Mouse (Mus musculus) heart, embryonic 14.5 days (tissue): Measurements from ENCODE around the gene Cmtm7. TPM values are rescaled to one million over a fixed set of nuclear protein-coding genes. Genes with fewer than 3 reads are reported as not detected.
A peak's percentile ranks its signal among the peaks of the same experiment; 100 is the strongest.

Experiments used
- ATAC-seq: fragments of 200-750 bp; cut with Nextera tagmentation; 2 replicates; pipeline ENCODE4 v1.8.0; 2017; ENCODE audit warnings: low read depth, moderate TSS enrichment; ENCODE audit not compliant: insufficient number of reproducible peaks, insufficient read depth, low FRiP score
- H3K27ac ChIP-seq, 2 experiments: fragments of 200-500 bp in 1 of 2; fragments of 300-500 bp in 1 of 2; sonication (generic) in 1 of 2; replicated peaks in 1 of 2; 2 replicates each; pipeline ENCODE4 v1.5.1; 2012 to 2014; ENCODE audit warnings: low read depth in 2 of 2, low read length in 2 of 2, control low read depth in 1 of 2, mild to moderate bottlenecking in 1 of 2, mixed read lengths in 1 of 2; ENCODE audit not compliant: control insufficient read depth in 1 of 2, insufficient read depth in 1 of 2
- H3K27me3 ChIP-seq: fragments of 300-500 bp; sonication (generic); 2 replicates; pipeline ENCODE4 v1.6.1; 2014; ENCODE audit warnings: mild to moderate bottlenecking, low read length, control low read depth; ENCODE audit not compliant: control insufficient read depth, insufficient read depth
- H3K36me3 ChIP-seq: fragments of 300-500 bp; sonication (generic); 2 replicates; pipeline ENCODE4 v1.6.1; 2014; ENCODE audit warnings: mild to moderate bottlenecking, control low read depth, low read length, mixed read lengths; ENCODE audit not compliant: control insufficient read depth, insufficient read depth
- H3K4me1 ChIP-seq, 2 experiments: fragments of 200-500 bp in 1 of 2; fragments of 300-500 bp in 1 of 2; sonication (generic) in 1 of 2; 2 replicates each; pipeline ENCODE4 v1.6.1; 2012 to 2014; ENCODE audit warnings: low read length in 2 of 2, control low read depth in 1 of 2, mixed read lengths in 1 of 2; ENCODE audit not compliant: control insufficient read depth in 2 of 2, insufficient read depth in 2 of 2
- H3K4me2 ChIP-seq: fragments of 300-500 bp; sonication (generic); 2 replicates; pipeline ENCODE4 v1.6.1; 2014; ENCODE audit warnings: mild to moderate bottlenecking, low read length
- H3K4me3 ChIP-seq, 2 experiments: fragments of 200-500 bp in 1 of 2; fragments of 300-500 bp in 1 of 2; sonication (generic) in 1 of 2; 2 replicates each; pipeline ENCODE4 v1.5.1; 2012 to 2014; ENCODE audit warnings: low read length in 2 of 2, mild to moderate bottlenecking in 2 of 2, control low read depth in 1 of 2, low read depth in 1 of 2, moderate library complexity in 1 of 2; ENCODE audit not compliant: control insufficient read depth in 1 of 2, insufficient read depth in 1 of 2
- H3K9ac ChIP-seq: fragments of 300-500 bp; sonication (generic); 2 replicates; pipeline ENCODE4 v1.6.1; 2014; ENCODE audit warnings: mild to moderate bottlenecking, low read length
- H3K9me3 ChIP-seq: fragments of 300-500 bp; sonication (generic); 2 replicates; pipeline ENCODE4 v1.6.1; 2016; ENCODE audit warnings: low read length, control low read depth; ENCODE audit not compliant: control insufficient read depth
- WGBS: fragments of 180-500 bp; shearing (Covaris S2); extraction: QIAGEN DNeasy Blood & Tissue Kit; methylation state at CpG from one replicate; pipeline ENCODE4 v1.1.7; 2014; 5-methylcytosine and 5-hydroxymethylcytosine counted together
- polyA plus RNA-seq: library from polyadenylated mRNA; unstranded; fragments of >200 nt; fragmentation: Nextera tagmentation; extraction: Ambion mirVana; gene quantifications from 2 replicates; pipeline ENCODE4 v1.2.1, GENCODE M21; 2014

Cmtm7 gene
- polyA plus RNA-seq, 1 experiment from 2014 or later = 122 TPM

- H3K4me1 ChIP-seq = no peaks in the 10 kb centered on the region; a peak in 1 of 4 replicates
- peaks cover 59% of the 10 kb centered on the region for H3K36me3 ChIP-seq
- no peaks in the 10 kb centered on the region for H3K27me3 ChIP-seq
- no peak for ATAC-seq
- no peak overlapping the region for H3K27ac ChIP-seq
- 68% methylated on average over 11 of the region's 11 CpGs for WGBS
- H3K4me3 ChIP-seq = no peak overlapping the region
- no peak overlapping the region for H3K9ac ChIP-seq
- no peaks in the 10 kb centered on the region for H3K9me3 ChIP-seq
- no peak overlapping the region for H3K4me2 ChIP-seq
These were observed 19.8 kb downstream of the Cmtm7 start for GRCm38 (mm10) chr9:114761848-114762247.

- no peak overlapping the region for H3K9ac ChIP-seq
- no peak overlapping the region for H3K4me3 ChIP-seq
- no peak overlapping the region for H3K4me2 ChIP-seq
- no peak overlapping the region for H3K27ac ChIP-seq
- WGBS = 84% methylated on average over 5 of the region's 5 CpGs
- H3K9me3 ChIP-seq = no peaks in the 10 kb centered on the region
- no peaks in the 10 kb centered on the region for H3K4me1 ChIP-seq
- ATAC-seq = no peak
- H3K36me3 ChIP-seq = peaks cover 68% of the 10 kb centered on the region
- no peaks in the 10 kb centered on the region for H3K27me3 ChIP-seq
These were observed 21.3 kb downstream of the Cmtm7 start for GRCm38 (mm10) chr9:114760353-114760752.

GRCm38 (mm10) chr9:114759886-114760285 lies 21.8 kb downstream of the Cmtm7 start:
- WGBS = 90% methylated on average over 4 of the region's 4 CpGs
- no peak overlapping the region for H3K9ac ChIP-seq
- H3K36me3 ChIP-seq = peaks cover 73% of the 10 kb centered on the region
- H3K4me1 ChIP-seq = no peaks in the 10 kb centered on the region
- no peak overlapping the region for H3K27ac ChIP-seq
- no peak for ATAC-seq
- H3K27me3 ChIP-seq = no peaks in the 10 kb centered on the region
- no peaks in the 10 kb centered on the region for H3K9me3 ChIP-seq
- H3K4me3 ChIP-seq = no peak overlapping the region
- H3K4me2 ChIP-seq = no peak overlapping the region

- Histone ChIP-seq H3K27ac (no peak overlapping the region), H3K4me2 (no peak overlapping the region), H3K9ac (no peak overlapping the region), H3K9me3 (no peaks in the 10 kb centered on the region), H3K36me3 (peaks cover 75% of the 10 kb centered on the region), H3K27me3 (no peaks in the 10 kb centered on the region), H3K4me1 (no peaks in the 10 kb centered on the region), H3K4me3 (no peak overlapping the region)
- no peak for ATAC-seq
- 79% methylated on average over 5 of the region's 5 CpGs for WGBS
These were observed 22.9 kb downstream of the Cmtm7 start for GRCm38 (mm10) chr9:114758801-114759200.

- Histone ChIP-seq H3K27ac (no peak overlapping the region), H3K9ac (no peak overlapping the region), H3K27me3 (no peaks in the 10 kb centered on the region), H3K4me2 (no peak overlapping the region), H3K4me1 (peaks cover under 1 to 2% of the 10 kb centered on the region in 2 experiments; a peak in 3 of 4 replicates), H3K9me3 (no peaks in the 10 kb centered on the region), H3K4me3 (no peak overlapping the region), H3K36me3 (peaks cover 75% of the 10 kb centered on the region)
- WGBS = 76% methylated on average over 7 of the region's 7 CpGs
- ATAC-seq = no peak
These were observed 23.4 kb downstream of the Cmtm7 start for GRCm38 (mm10) chr9:114758272-114758671.

GRCm38 (mm10) chr9:114752863-114753484 lies 28.7 kb downstream of the Cmtm7 start:
- Histone ChIP-seq H3K27ac (peak overlapping the region; percentile 14 to 67; a peak in 2 of 4 replicates), H3K4me3 (peak overlapping the region; percentile 61 to 65), H3K9me3 (no peaks in the 10 kb centered on the region), H3K36me3 (peaks cover 52% of the 10 kb centered on the region), H3K4me1 (peaks cover 2 to 5% of the 10 kb centered on the region in 2 experiments; a peak in 3 of 4 replicates), H3K4me2 (peak overlapping the region; percentile 94), H3K9ac (peak overlapping the region; percentile 80), H3K27me3 (no peaks in the 10 kb centered on the region)
- WGBS = 7% methylated on average over 36 of the region's 36 CpGs
- ATAC-seq = peak; percentile 82

GRCm38 (mm10) chr9:114752311-114752710 lies 29.3 kb downstream of the Cmtm7 start:
- H3K4me3 ChIP-seq = no peak overlapping the region
- no peak for ATAC-seq
- 62% methylated on average over 9 of the region's 9 CpGs for WGBS
- peaks cover 2 to 5% of the 10 kb centered on the region in 2 experiments; a peak in 3 of 4 replicates for H3K4me1 ChIP-seq
- peaks cover 56% of the 10 kb centered on the region for H3K36me3 ChIP-seq
- H3K27ac ChIP-seq = no peak overlapping the region
- H3K9me3 ChIP-seq = no peaks in the 10 kb centered on the region
- peak overlapping the region; percentile 94 for H3K4me2 ChIP-seq
- no peaks in the 10 kb centered on the region for H3K27me3 ChIP-seq
- H3K9ac ChIP-seq = no peak overlapping the region

GRCm38 (mm10) chr9:114751582-114751981 lies 30.1 kb downstream of the Cmtm7 start:
- no peaks in the 10 kb centered on the region for H3K27me3 ChIP-seq
- H3K9me3 ChIP-seq = no peaks in the 10 kb centered on the region
- H3K9ac ChIP-seq = no peak overlapping the region
- no peak overlapping the region for H3K4me3 ChIP-seq
- ATAC-seq = no peak
- no peak overlapping the region for H3K4me2 ChIP-seq
- H3K4me1 ChIP-seq = peaks cover 2 to 5% of the 10 kb centered on the region in 2 experiments; a peak in 3 of 4 replicates
- H3K27ac ChIP-seq = no peak overlapping the region
- H3K36me3 ChIP-seq = peaks cover 56% of the 10 kb centered on the region
- 88% methylated on average over 3 of the region's 3 CpGs for WGBS
